Mouse (Mus musculus): ENCODE measurements around the gene Mbnl1. TPM values are rescaled to one million over a fixed set of nuclear protein-coding genes. Genes with fewer than 3 reads are reported as not detected.
A peak's percentile ranks its signal among the peaks of the same experiment; 100 is the strongest.

Gene Mbnl1
- polyA plus RNA-seq, 1 experiment from 2014 or later: 66.8 TPM

- DNase-seq (no peak), ATAC-seq (ENCODE audit: low FRiP score, low TSS enrichment) (no peak)
- H3K27me3 ChIP-seq (ENCODE audit: control insufficient read depth, insufficient read depth, low read length): no peaks in the 10 kb centered on the region
- no peaks in the 10 kb centered on the region for H3K36me3 ChIP-seq (ENCODE audit: control insufficient read depth, insufficient read depth, low read length)
- H3K4me2 ChIP-seq (ENCODE audit: low read length): peak overlapping the region; percentile 72
- peaks cover 21% of the 10 kb centered on the region for H3K4me1 ChIP-seq (ENCODE audit: control insufficient read depth, insufficient read depth, low read length)
- 0 out of 2 replicates have a peak overlapping the region, but pooled peaks have one; percentile 13 for H3K9ac ChIP-seq (replicated peaks; ENCODE audit: low read length)
- 57% methylated on average over 7 of the region's 7 CpGs for WGBS
- no peak overlapping the region for H3K27ac ChIP-seq (replicated peaks; ENCODE audit: low read depth, low read length)
- no peaks in the 10 kb centered on the region for H3K9me3 ChIP-seq (ENCODE audit: control insufficient read depth, low read length)
- H3K4me3 ChIP-seq (replicated peaks; ENCODE audit: low read depth, low read length): peak overlapping the region; percentile 90; the same call in 1 of the 2 replicates
Observed at GRCm38 (mm10) chr3:60499718-60500450, 27.3 kb downstream of the Mbnl1 start.

- WGBS: under 1% methylated on average over 87 of the region's 96 CpGs
- no peaks in the 10 kb centered on the region for H3K36me3 ChIP-seq (ENCODE audit: control insufficient read depth, insufficient read depth, low read length)
- H3K27me3 ChIP-seq (ENCODE audit: control insufficient read depth, insufficient read depth, low read length): no peaks in the 10 kb centered on the region
- peak overlapping the region; percentile 85 for H3K27ac ChIP-seq (replicated peaks; ENCODE audit: low read depth, low read length)
- peak overlapping the region; percentile 91 for H3K9ac ChIP-seq (replicated peaks; ENCODE audit: low read length)
- DNase-seq: peak; percentile 87
- no peaks in the 10 kb centered on the region for H3K9me3 ChIP-seq (ENCODE audit: control insufficient read depth, low read length)
- ATAC-seq (ENCODE audit: low FRiP score, low TSS enrichment): peak; percentile 92
- peaks cover 21% of the 10 kb centered on the region for H3K4me1 ChIP-seq (ENCODE audit: control insufficient read depth, insufficient read depth, low read length)
- H3K4me2 ChIP-seq (ENCODE audit: low read length): peak overlapping the region; percentile 72
- H3K4me3 ChIP-seq (replicated peaks; ENCODE audit: low read depth, low read length): peak overlapping the region; percentile 90
Observed at GRCm38 (mm10) chr3:60500571-60501527, 28.2 kb downstream of the Mbnl1 start.

GRCm38 (mm10) chr3:60501561-60502151 lies 29.0 kb downstream of the Mbnl1 start:
- ATAC-seq (ENCODE audit: low FRiP score, low TSS enrichment) (peak; percentile 70), DNase-seq (peak; percentile 63)
- Histone ChIP-seq H3K4me1 (ENCODE audit: control insufficient read depth, insufficient read depth, low read length) (peaks cover 21% of the 10 kb centered on the region), H3K9ac (replicated peaks; ENCODE audit: low read length) (peak overlapping the region; percentile 91), H3K4me3 (replicated peaks; ENCODE audit: low read depth, low read length) (peak overlapping the region; percentile 90), H3K9me3 (ENCODE audit: control insufficient read depth, low read length) (no peaks in the 10 kb centered on the region), H3K27me3 (ENCODE audit: control insufficient read depth, insufficient read depth, low read length) (no peaks in the 10 kb centered on the region), H3K36me3 (ENCODE audit: control insufficient read depth, insufficient read depth, low read length) (no peaks in the 10 kb centered on the region), H3K4me2 (ENCODE audit: low read length) (peak overlapping the region; percentile 72), H3K27ac (replicated peaks; ENCODE audit: low read depth, low read length) (peak overlapping the region; percentile 85)
- 2% methylated on average over 29 of the region's 29 CpGs for WGBS

- no peaks in the 10 kb centered on the region for H3K36me3 ChIP-seq (ENCODE audit: control insufficient read depth, insufficient read depth, low read length)
- ATAC-seq (ENCODE audit: low FRiP score, low TSS enrichment): no peak
- H3K4me3 ChIP-seq (replicated peaks; ENCODE audit: low read depth, low read length): peak overlapping the region; percentile 90
- H3K4me2 ChIP-seq (ENCODE audit: low read length): peak overlapping the region; percentile 72
- H3K27ac ChIP-seq (replicated peaks; ENCODE audit: low read depth, low read length): no peak overlapping the region
- H3K27me3 ChIP-seq (ENCODE audit: control insufficient read depth, insufficient read depth, low read length): no peaks in the 10 kb centered on the region
- 47% methylated on average over 7 of the region's 7 CpGs for WGBS
- peak; percentile 18 for DNase-seq
- peak overlapping the region; percentile 40; the same call in 1 of the 2 replicates for H3K9ac ChIP-seq (replicated peaks; ENCODE audit: low read length)
- H3K9me3 ChIP-seq (ENCODE audit: control insufficient read depth, low read length): no peaks in the 10 kb centered on the region
- H3K4me1 ChIP-seq (ENCODE audit: control insufficient read depth, insufficient read depth, low read length): peaks cover 21% of the 10 kb centered on the region
Observed at GRCm38 (mm10) chr3:60502155-60502987, 29.7 kb downstream of the Mbnl1 start.

GRCm38 (mm10) chr3:60503196-60503595 lies 30.6 kb downstream of the Mbnl1 start:
- WGBS: 69% methylated on average over 7 of the region's 7 CpGs
- DNase-seq: peak; percentile 7

GRCm38 (mm10) chr3:60504775-60505430 lies 32.3 kb downstream of the Mbnl1 start:
- Histone ChIP-seq H3K36me3 (ENCODE audit: control insufficient read depth, insufficient read depth, low read length) (no peaks in the 10 kb centered on the region), H3K4me2 (ENCODE audit: low read length) (no peak overlapping the region), H3K9ac (replicated peaks; ENCODE audit: low read length) (no peak overlapping the region), H3K27me3 (ENCODE audit: control insufficient read depth, insufficient read depth, low read length) (no peaks in the 10 kb centered on the region), H3K9me3 (ENCODE audit: control insufficient read depth, low read length) (no peaks in the 10 kb centered on the region), H3K4me3 (replicated peaks; ENCODE audit: low read depth, low read length) (no peak overlapping the region), H3K4me1 (ENCODE audit: control insufficient read depth, insufficient read depth, low read length) (peaks cover 19% of the 10 kb centered on the region), H3K27ac (replicated peaks; ENCODE audit: low read depth, low read length) (no peak overlapping the region)
- WGBS: 82% methylated on average over 5 of the region's 5 CpGs
- DNase-seq (no peak), ATAC-seq (ENCODE audit: low FRiP score, low TSS enrichment) (no peak)

More at GRCm38 (mm10) chr3:60503196-60503595, 30.6 kb downstream of the Mbnl1 start:
- Histone ChIP-seq H3K27ac (replicated peaks; ENCODE audit: low read depth, low read length) (no peak overlapping the region), H3K9me3 (ENCODE audit: control insufficient read depth, low read length) (no peaks in the 10 kb centered on the region), H3K4me2 (ENCODE audit: low read length) (peak overlapping the region; percentile 72), H3K9ac (replicated peaks; ENCODE audit: low read length) (no peak overlapping the region), H3K27me3 (ENCODE audit: control insufficient read depth, insufficient read depth, low read length) (no peaks in the 10 kb centered on the region), H3K4me1 (ENCODE audit: control insufficient read depth, insufficient read depth, low read length) (peaks cover 21% of the 10 kb centered on the region), H3K4me3 (replicated peaks; ENCODE audit: low read depth, low read length) (no peak overlapping the region), H3K36me3 (ENCODE audit: control insufficient read depth, insufficient read depth, low read length) (no peaks in the 10 kb centered on the region)
- no peak for ATAC-seq (ENCODE audit: low FRiP score, low TSS enrichment)

GRCm38 (mm10) chr3:60506821-60507220 lies 34.2 kb downstream of the Mbnl1 start:
- Histone ChIP-seq H3K4me2 (ENCODE audit: low read length) (no peak overlapping the region), H3K36me3 (ENCODE audit: control insufficient read depth, insufficient read depth, low read length) (no peaks in the 10 kb centered on the region), H3K9me3 (ENCODE audit: control insufficient read depth, low read length) (no peaks in the 10 kb centered on the region), H3K27me3 (ENCODE audit: control insufficient read depth, insufficient read depth, low read length) (no peaks in the 10 kb centered on the region), H3K9ac (replicated peaks; ENCODE audit: low read length) (no peak overlapping the region), H3K27ac (replicated peaks; ENCODE audit: low read depth, low read length) (no peak overlapping the region), H3K4me3 (replicated peaks; ENCODE audit: low read depth, low read length) (no peak overlapping the region), H3K4me1 (ENCODE audit: control insufficient read depth, insufficient read depth, low read length) (peaks cover 12% of the 10 kb centered on the region)
- 75% methylated on average over 5 of the region's 5 CpGs for WGBS
- no peak for ATAC-seq (ENCODE audit: low FRiP score, low TSS enrichment)
- no peak for DNase-seq
